Mouse (Mus musculus): ENCODE data around the gene 2010315B03Rik. TPM values are rescaled to one million over a fixed set of nuclear protein-coding genes. Genes with fewer than 3 reads are reported as not detected.

Gene 2010315B03Rik
- 13.9 TPM for polyA plus RNA-seq (2014; fragmentation: Illumina TruSeq; extraction: RNeasy Lipid Tissue Mini Kit (QIAGEN cat#74804); ENCODE audit: low read depth, low replicate concordance)

DNA sequence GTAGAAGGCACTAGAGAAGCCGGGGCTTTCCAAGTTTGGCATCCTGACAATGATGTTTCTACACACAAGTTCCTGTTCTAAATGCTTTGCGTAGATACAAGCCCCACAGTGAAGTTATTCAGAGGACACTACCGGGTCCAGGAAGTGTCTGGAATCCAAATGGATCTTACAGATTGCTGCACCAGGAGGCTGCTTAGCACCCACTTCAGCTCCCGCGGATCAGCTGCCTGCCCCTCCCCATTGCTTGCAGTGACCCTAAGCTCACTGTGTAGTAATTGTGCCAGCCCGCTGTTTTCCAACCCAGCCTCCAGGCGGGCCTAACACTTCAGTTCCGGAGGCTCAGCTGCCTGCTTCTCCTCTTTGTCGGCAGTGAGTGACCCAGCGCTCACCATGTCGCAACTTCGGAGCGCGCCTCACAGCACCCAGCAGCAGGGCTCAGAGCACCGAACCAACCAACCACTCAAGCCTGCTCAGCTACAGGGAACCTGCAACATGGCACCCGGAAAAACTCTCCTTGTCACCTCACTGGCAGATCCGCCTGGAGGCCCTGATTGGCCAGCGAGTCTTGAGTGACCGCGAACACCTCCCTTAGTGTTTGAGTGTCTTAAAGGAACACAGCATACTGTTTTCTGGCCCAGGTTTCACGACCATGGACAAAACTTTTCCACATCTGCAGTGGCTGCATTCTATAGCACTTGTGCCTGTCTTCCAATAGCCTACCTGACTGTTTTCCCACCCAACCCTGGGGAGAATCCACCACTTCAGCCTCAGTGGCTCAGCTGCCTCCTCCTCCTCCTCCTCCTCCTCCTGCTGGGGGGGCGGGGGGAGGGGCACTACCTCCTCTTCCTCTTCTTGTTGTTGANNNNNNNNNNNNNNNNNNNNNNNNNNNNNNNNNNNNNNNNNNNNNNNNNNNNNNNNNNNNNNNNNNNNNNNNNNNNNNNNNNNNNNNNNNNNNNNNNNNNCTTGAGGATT is at the start of gene 2010315B03Rik:
Gene 2010315B03Rik (minus strand): TSS at position 526 of the 972 bp plus-strand sequence.

Other genes with a start within 250 kb of the 2010315B03Rik start
- gene Ccr2, start 210.7 kb downstream of the 2010315B03Rik start, polyA plus RNA-seq (2014; fragmentation: Illumina TruSeq; extraction: RNeasy Lipid Tissue Mini Kit (QIAGEN cat#74804); ENCODE audit: low read depth, low replicate concordance): 1.9 TPM
- 2.1 TPM for gene Ccr5, start 191.2 kb downstream of the 2010315B03Rik start, polyA plus RNA-seq (2014; fragmentation: Illumina TruSeq; extraction: RNeasy Lipid Tissue Mini Kit (QIAGEN cat#74804); ENCODE audit: low read depth, low replicate concordance)
- gene Ppp2r3d, start 164.2 kb upstream of the 2010315B03Rik start, polyA plus RNA-seq (2014; fragmentation: Illumina TruSeq; extraction: RNeasy Lipid Tissue Mini Kit (QIAGEN cat#74804); ENCODE audit: low read depth, low replicate concordance): 71.1 TPM
- gene Gm21836, start 181.1 kb upstream of the 2010315B03Rik start, polyA plus RNA-seq (2014; fragmentation: Illumina TruSeq; extraction: RNeasy Lipid Tissue Mini Kit (QIAGEN cat#74804); ENCODE audit: low read depth, low replicate concordance): not detected

Data from heart, adult 10 weeks (tissue).